Mouse (Mus musculus) kidney, postnatal 14 days (tissue): ENCODE results near the gene Cdkal1.

Source experiments
- DNase-seq: peaks from one replicate; pipeline ENCODE4 v3.0.0; 2022; ENCODE audit warnings: mixed read lengths

Cdkal1 gene

GRCm38 (mm10) chr13:29698307-29698985, 157.0 kb downstream of the Cdkal1 start:
- DNase-seq, result peak; percentile 45

GRCm38 (mm10) chr13:29697230-29697629, 158.2 kb downstream of the Cdkal1 start:
- no peak for DNase-seq

GRCm38 (mm10) chr13:29690734-29691133, 164.7 kb downstream of the Cdkal1 start:
- no peak for DNase-seq

- peak; percentile 30 for DNase-seq
Observed at GRCm38 (mm10) chr13:29688851-29689250, 166.6 kb downstream of the Cdkal1 start.

- no peak for DNase-seq
Observed at GRCm38 (mm10) chr13:29687872-29688271, 167.6 kb downstream of the Cdkal1 start.

- DNase-seq, result no peak
Observed at GRCm38 (mm10) chr13:29679479-29680186, 175.8 kb downstream of the Cdkal1 start.

GRCm38 (mm10) chr13:29677559-29677958, 177.9 kb downstream of the Cdkal1 start:
- no peak for DNase-seq

- no peak for DNase-seq
Observed at GRCm38 (mm10) chr13:29670626-29671025, 184.8 kb downstream of the Cdkal1 start.

- no peak for DNase-seq
Observed at GRCm38 (mm10) chr13:29663908-29664307, 191.6 kb downstream of the Cdkal1 start.

- no peak for DNase-seq
Observed at GRCm38 (mm10) chr13:29655841-29656365, 199.6 kb downstream of the Cdkal1 start.

GRCm38 (mm10) chr13:29653407-29653806, 202.1 kb downstream of the Cdkal1 start:
- peak; percentile 27 for DNase-seq

- no peak for DNase-seq
Observed at GRCm38 (mm10) chr13:29652791-29653190, 202.7 kb downstream of the Cdkal1 start.

- no peak for DNase-seq
Observed at GRCm38 (mm10) chr13:29650576-29651236, 204.8 kb downstream of the Cdkal1 start.

GRCm38 (mm10) chr13:29649593-29649992, 205.9 kb downstream of the Cdkal1 start:
- DNase-seq, result no peak

GRCm38 (mm10) chr13:29642226-29642625, 213.2 kb downstream of the Cdkal1 start:
- DNase-seq, result no peak

- DNase-seq, result no peak
Observed at GRCm38 (mm10) chr13:29641200-29641599, 214.3 kb downstream of the Cdkal1 start.

GRCm38 (mm10) chr13:29640186-29640585, 215.3 kb downstream of the Cdkal1 start:
- DNase-seq, result no peak

GRCm38 (mm10) chr13:29638303-29638702, 217.2 kb downstream of the Cdkal1 start:
- DNase-seq, result no peak

GRCm38 (mm10) chr13:29637788-29638187, 217.7 kb downstream of the Cdkal1 start:
- DNase-seq, result peak; percentile 51

- DNase-seq, result no peak
Observed at GRCm38 (mm10) chr13:29635581-29635980, 219.9 kb downstream of the Cdkal1 start.

GRCm38 (mm10) chr13:29631342-29631741, 224.1 kb downstream of the Cdkal1 start:
- peak; percentile 33 for DNase-seq

- peak; percentile 75 for DNase-seq
Observed at GRCm38 (mm10) chr13:29628607-29629006, 226.9 kb downstream of the Cdkal1 start.

GRCm38 (mm10) chr13:29627438-29628124, 227.9 kb downstream of the Cdkal1 start:
- DNase-seq, result peak; percentile 84
